Mouse (Mus musculus): Measurements from ENCODE around the gene Kcnj4. TPM values are rescaled to one million over a fixed set of nuclear protein-coding genes. Genes with fewer than 3 reads are reported as not detected.
"Not testable (repeated sequence)": the region's sequence is repeated elsewhere in the genome, so short reads cannot be mapped to it uniquely, and the experiment has no call there.

The Kcnj4 gene
- polyA plus RNA-seq, 1 experiment from 2014 or later: 0.07 TPM

GRCm38 (mm10) chr15:79473638-79474355, 31.2 kb downstream of the Kcnj4 start:
- WGBS: 53% methylated on average over 12 of the region's 12 CpGs

DNA sequence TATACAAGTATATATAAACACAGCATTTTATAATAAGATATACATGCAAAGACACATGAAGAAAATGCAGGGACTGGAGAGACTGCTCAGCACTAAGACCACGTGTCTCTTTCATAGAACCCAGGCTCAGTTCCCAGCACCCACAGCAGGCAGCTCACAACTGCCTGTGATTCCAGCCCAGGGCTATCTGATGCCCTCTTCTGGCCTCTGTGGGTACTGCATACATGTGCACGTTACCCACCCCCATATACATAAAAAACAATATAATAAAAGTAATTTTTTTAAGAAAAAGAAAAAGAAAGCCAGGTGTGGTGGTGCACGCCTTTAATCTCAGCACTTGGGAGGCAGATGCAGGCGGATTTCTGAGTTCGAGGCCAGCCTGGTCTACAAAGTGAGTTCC, 32.0 kb downstream of the Kcnj4 start:
- Histone ChIP-seq H3K36me3 (ENCODE audit: control insufficient read depth, insufficient read depth, low read length) (no peaks in the 10 kb centered on the region), H3K27me3 (replicated peaks; ENCODE audit: control insufficient read depth, insufficient read depth, low read length) (no peaks in the 10 kb centered on the region), H3K27ac (replicated peaks; ENCODE audit: low read depth, low read length) (no peak overlapping the region), H3K4me1 (ENCODE audit: control insufficient read depth, insufficient read depth, low read length) (peaks cover 5% of the 10 kb centered on the region; the same call in 1 of the 2 replicates), H3K9me3 (ENCODE audit: control insufficient read depth, low read length) (no peaks in the 10 kb centered on the region), H3K4me3 (ENCODE audit: low read depth, low read length) (no peak overlapping the region), H3K9ac (ENCODE audit: low read depth, low read length) (no peak overlapping the region), H3K4me2 (ENCODE audit: low read depth, low read length) (no peak overlapping the region)
- 86% methylated on average over 5 of the region's 5 CpGs for WGBS
- ATAC-seq (ENCODE audit: low read depth) (no peak), DNase-seq (ENCODE audit: low spot score) (no peak)

More at GRCm38 (mm10) chr15:79473638-79474355, 31.2 kb downstream of the Kcnj4 start:
- ATAC-seq (ENCODE audit: low read depth) (no peak), DNase-seq (ENCODE audit: low spot score) (no peak)
- no peak overlapping the region for H3K4me3 ChIP-seq (ENCODE audit: low read depth, low read length)
- H3K4me2 ChIP-seq (ENCODE audit: low read depth, low read length): no peak overlapping the region
- no peaks in the 10 kb centered on the region for H3K36me3 ChIP-seq (ENCODE audit: control insufficient read depth, insufficient read depth, low read length)
- no peak overlapping the region for H3K27ac ChIP-seq (replicated peaks; ENCODE audit: low read depth, low read length)
- H3K9me3 ChIP-seq (ENCODE audit: control insufficient read depth, low read length): no peaks in the 10 kb centered on the region
- peaks cover 5% of the 10 kb centered on the region; the same call in 1 of the 2 replicates for H3K4me1 ChIP-seq (ENCODE audit: control insufficient read depth, insufficient read depth, low read length)
- H3K9ac ChIP-seq (ENCODE audit: low read depth, low read length): no peak overlapping the region
- no peaks in the 10 kb centered on the region for H3K27me3 ChIP-seq (replicated peaks; ENCODE audit: control insufficient read depth, insufficient read depth, low read length)

GRCm38 (mm10) chr15:79471095-79471494, 33.9 kb downstream of the Kcnj4 start:
- Histone ChIP-seq H3K9me3 (ENCODE audit: control insufficient read depth, low read length) (no peaks in the 10 kb centered on the region), H3K4me3 (ENCODE audit: low read depth, low read length) (peak overlapping the region; percentile 23; the same call in 1 of the 2 replicates), H3K36me3 (ENCODE audit: control insufficient read depth, insufficient read depth, low read length) (no peaks in the 10 kb centered on the region), H3K27ac (replicated peaks; ENCODE audit: low read depth, low read length) (no peak overlapping the region), H3K9ac (ENCODE audit: low read depth, low read length) (no peak overlapping the region), H3K27me3 (replicated peaks; ENCODE audit: control insufficient read depth, insufficient read depth, low read length) (no peaks in the 10 kb centered on the region), H3K4me2 (ENCODE audit: low read depth, low read length) (peak overlapping the region; percentile 43; the same call in 1 of the 2 replicates), H3K4me1 (ENCODE audit: control insufficient read depth, insufficient read depth, low read length) (peaks cover 5% of the 10 kb centered on the region; the same call in 1 of the 2 replicates)
- DNase-seq (ENCODE audit: low spot score): no peak
- 49% methylated on average over 10 of the region's 10 CpGs for WGBS
- ATAC-seq (ENCODE audit: low read depth): no peak

- Histone ChIP-seq H3K4me1 (ENCODE audit: control insufficient read depth, insufficient read depth, low read length) (peaks cover 5% of the 10 kb centered on the region; the same call in 1 of the 2 replicates), H3K4me3 (ENCODE audit: low read depth, low read length) (peak overlapping the region; percentile 23), H3K27me3 (replicated peaks; ENCODE audit: control insufficient read depth, insufficient read depth, low read length) (no peaks in the 10 kb centered on the region), H3K9me3 (ENCODE audit: control insufficient read depth, low read length) (no peaks in the 10 kb centered on the region), H3K27ac (replicated peaks; ENCODE audit: low read depth, low read length) (no peak overlapping the region), H3K4me2 (ENCODE audit: low read depth, low read length) (peak overlapping the region; percentile 43), H3K9ac (ENCODE audit: low read depth, low read length) (0 out of 2 replicates have a peak overlapping the region, but pooled peaks have one; percentile 5), H3K36me3 (ENCODE audit: control insufficient read depth, insufficient read depth, low read length) (no peaks in the 10 kb centered on the region)
- WGBS: 20% methylated on average over 17 of the region's 17 CpGs
- DNase-seq (ENCODE audit: low spot score) (peak; percentile 33), ATAC-seq (ENCODE audit: low read depth) (no peak)
These were observed 34.5 kb downstream of the Kcnj4 start for GRCm38 (mm10) chr15:79470583-79470982.

DNA sequence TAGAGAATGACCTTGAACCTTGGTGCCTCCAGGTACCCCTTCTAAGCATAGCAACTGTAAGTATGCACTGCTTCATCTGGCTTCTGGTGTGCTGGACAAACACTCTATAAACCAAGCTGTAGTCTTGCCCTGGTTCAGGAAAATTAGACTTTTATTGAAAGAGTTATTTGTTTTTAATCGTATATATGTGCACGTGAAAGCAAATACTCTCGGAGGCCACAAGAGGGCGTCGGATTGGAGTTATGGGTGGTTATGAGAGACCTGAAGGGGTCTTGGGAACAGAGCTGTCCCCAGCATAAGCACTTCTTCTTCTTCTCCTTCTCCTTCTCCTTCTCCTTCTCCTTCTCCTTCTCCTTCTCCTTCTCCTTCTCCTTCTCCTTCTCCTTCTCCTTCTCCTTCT, 35.5 kb downstream of the Kcnj4 start:
- no peak overlapping the region for H3K4me3 ChIP-seq (ENCODE audit: low read depth, low read length)
- no peak for ATAC-seq (ENCODE audit: low read depth)
- no peaks in the 10 kb centered on the region for H3K27me3 ChIP-seq (replicated peaks; ENCODE audit: control insufficient read depth, insufficient read depth, low read length)
- WGBS: 71% methylated on average over 5 of the region's 5 CpGs
- no peaks in the 10 kb centered on the region for H3K9me3 ChIP-seq (ENCODE audit: control insufficient read depth, low read length)
- no peak overlapping the region for H3K4me2 ChIP-seq (ENCODE audit: low read depth, low read length)
- no peaks in the 10 kb centered on the region for H3K36me3 ChIP-seq (ENCODE audit: control insufficient read depth, insufficient read depth, low read length)
- H3K9ac ChIP-seq (ENCODE audit: low read depth, low read length): no peak overlapping the region
- DNase-seq (ENCODE audit: low spot score): no peak
- H3K4me1 ChIP-seq (ENCODE audit: control insufficient read depth, insufficient read depth, low read length): peaks cover 5% of the 10 kb centered on the region; the same call in 1 of the 2 replicates
- H3K27ac ChIP-seq (replicated peaks; ENCODE audit: low read depth, low read length): no peak overlapping the region

DNA sequence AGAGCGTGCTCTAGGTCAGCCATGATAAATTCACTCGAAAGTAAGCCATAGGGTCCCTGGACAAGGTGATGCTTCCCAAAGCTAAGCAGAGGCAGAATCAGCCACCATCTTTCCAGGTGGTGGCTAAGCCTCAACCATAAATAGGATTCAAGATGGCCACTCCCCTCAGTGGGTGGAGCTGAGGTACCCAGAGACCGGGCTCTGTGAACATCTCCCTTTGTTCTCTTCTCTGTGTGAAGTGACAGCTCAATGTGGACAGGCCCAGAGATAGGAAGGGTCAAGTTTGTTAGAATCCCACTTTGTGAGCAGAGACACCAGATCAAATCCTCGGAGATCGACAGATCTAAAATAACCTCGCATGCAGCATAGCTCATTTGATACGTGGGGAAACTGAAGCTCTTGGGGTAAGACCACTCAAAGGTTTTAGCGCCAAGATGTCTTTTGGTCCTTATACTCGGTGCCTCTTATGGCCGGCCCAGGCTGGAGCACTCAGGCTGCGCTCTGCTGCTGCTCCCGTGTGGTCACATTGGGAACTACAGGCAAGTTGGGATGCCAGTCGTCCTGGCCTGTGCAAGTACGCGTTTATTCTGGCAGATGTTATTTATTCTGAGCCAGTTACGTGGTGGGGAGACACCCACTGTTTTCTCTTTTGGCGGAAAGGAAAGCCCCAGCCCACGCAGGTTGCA, 38.3 kb downstream of the Kcnj4 start:
- H3K9ac ChIP-seq (ENCODE audit: low read depth, low read length): no peak overlapping the region
- H3K4me2 ChIP-seq (ENCODE audit: low read depth, low read length): no peak overlapping the region
- H3K4me1 ChIP-seq (ENCODE audit: control insufficient read depth, insufficient read depth, low read length): peaks cover 5% of the 10 kb centered on the region; the same call in 1 of the 2 replicates
- DNase-seq (ENCODE audit: low spot score) (peak; percentile 80), ATAC-seq (ENCODE audit: low read depth) (peak; percentile 94)
- 5% methylated on average over 18 of the region's 18 CpGs for WGBS
- H3K27me3 ChIP-seq (replicated peaks; ENCODE audit: control insufficient read depth, insufficient read depth, low read length): no peaks in the 10 kb centered on the region
- H3K4me3 ChIP-seq (ENCODE audit: low read depth, low read length): no peak overlapping the region
- H3K36me3 ChIP-seq (ENCODE audit: control insufficient read depth, insufficient read depth, low read length): no peaks in the 10 kb centered on the region
- no peak overlapping the region for H3K27ac ChIP-seq (replicated peaks; ENCODE audit: low read depth, low read length)
- no peaks in the 10 kb centered on the region for H3K9me3 ChIP-seq (ENCODE audit: control insufficient read depth, low read length)

DNA sequence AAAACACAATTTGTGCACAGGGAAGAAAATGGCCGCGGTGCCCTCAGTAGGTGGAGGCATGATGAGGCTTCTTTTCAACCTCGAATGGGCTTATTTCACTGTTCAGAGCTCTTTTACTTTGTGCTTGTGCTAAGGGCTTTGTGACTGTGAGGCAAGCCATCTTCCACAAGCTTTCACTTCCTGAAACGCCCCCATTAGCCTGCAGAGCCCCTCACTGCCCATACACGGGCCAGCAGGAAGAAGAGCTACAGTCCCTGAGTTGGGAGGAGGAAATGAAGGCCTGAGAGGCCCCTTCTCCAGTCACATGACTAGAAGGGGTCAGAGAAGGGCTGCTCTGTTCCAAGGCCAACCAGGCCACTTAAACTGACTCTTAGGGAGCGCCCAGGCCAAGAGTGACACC, 48.5 kb downstream of the Kcnj4 start:
- peaks cover 4% of the 10 kb centered on the region; the same call in 1 of the 2 replicates for H3K27me3 ChIP-seq (replicated peaks; ENCODE audit: control insufficient read depth, insufficient read depth, low read length)
- no peak overlapping the region for H3K4me2 ChIP-seq (ENCODE audit: low read depth, low read length)
- no peaks in the 10 kb centered on the region for H3K36me3 ChIP-seq (ENCODE audit: control insufficient read depth, insufficient read depth, low read length)
- H3K9me3 ChIP-seq (ENCODE audit: control insufficient read depth, low read length): 0 out of 2 replicates have a peak, but pooled peaks cover under 1% of the 10 kb centered on the region
- peaks cover 8% of the 10 kb centered on the region for H3K4me1 ChIP-seq (ENCODE audit: control insufficient read depth, insufficient read depth, low read length)
- no peak overlapping the region for H3K4me3 ChIP-seq (ENCODE audit: low read depth, low read length)
- no peak overlapping the region for H3K27ac ChIP-seq (replicated peaks; ENCODE audit: low read depth, low read length)
- 71% methylated on average over 6 of the region's 6 CpGs for WGBS
- DNase-seq (ENCODE audit: low spot score): no peak
- ATAC-seq (ENCODE audit: low read depth): no peak
- H3K9ac ChIP-seq (ENCODE audit: low read depth, low read length): no peak overlapping the region

DNA sequence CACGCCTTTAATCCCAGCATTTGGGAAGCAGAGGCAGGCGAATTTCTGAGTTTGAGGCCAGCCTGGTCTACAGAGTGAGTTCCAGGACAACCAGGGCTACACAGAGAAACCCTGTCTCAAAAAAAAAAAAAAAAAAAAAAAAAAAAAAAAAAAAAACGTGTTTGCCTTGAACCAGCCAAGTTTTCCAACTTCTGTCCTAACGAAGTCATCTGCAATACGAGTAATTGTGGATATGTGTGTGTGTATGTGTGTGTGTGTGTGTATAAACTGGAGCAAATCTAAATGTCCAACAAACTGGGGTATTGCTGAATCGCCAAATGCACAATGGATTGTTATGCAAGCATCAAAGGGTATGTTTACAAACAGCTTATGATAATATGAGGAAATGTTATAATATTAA, 48.9 kb downstream of the Kcnj4 start:
- Histone ChIP-seq H3K9ac (ENCODE audit: low read depth, low read length) (0 out of 2 replicates have a peak overlapping the region, but pooled peaks have one; percentile 43), H3K4me2 (ENCODE audit: low read depth, low read length) (peak overlapping the region; percentile 75)
- not testable (repeated sequence) for H3K27ac ChIP-seq (replicated peaks; ENCODE audit: low read depth, low read length); H3K36me3 ChIP-seq (ENCODE audit: control insufficient read depth, insufficient read depth, low read length); ATAC-seq (ENCODE audit: low read depth); H3K9me3 ChIP-seq (ENCODE audit: control insufficient read depth, low read length); H3K27me3 ChIP-seq (replicated peaks; ENCODE audit: control insufficient read depth, insufficient read depth, low read length); DNase-seq (ENCODE audit: low spot score); H3K4me3 ChIP-seq (ENCODE audit: low read depth, low read length); H3K4me1 ChIP-seq (ENCODE audit: control insufficient read depth, insufficient read depth, low read length)
- WGBS: 42% methylated on average over 6 of the region's 6 CpGs
